ENCODE assay signal across 8 mouse cellular contexts in the genomic region with DNA sequence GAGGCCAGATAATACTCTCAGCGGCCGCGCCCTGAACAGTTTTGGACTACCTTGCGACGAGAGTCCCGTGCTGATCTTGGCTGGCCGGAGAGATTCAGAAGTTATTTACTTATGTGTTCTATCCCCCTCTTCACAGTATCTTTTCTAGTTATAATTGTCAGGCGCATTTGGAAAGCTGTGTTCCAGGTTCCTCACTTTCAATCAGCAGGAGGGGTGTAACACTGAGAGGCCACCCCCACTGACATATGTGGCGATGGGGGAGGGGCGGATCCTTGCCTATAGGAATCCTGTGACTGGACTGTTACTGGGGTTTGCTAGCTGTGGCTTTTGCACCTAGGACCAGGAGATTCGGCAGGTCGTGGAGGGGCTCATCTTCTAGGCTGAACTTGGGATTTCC. TPM values are rescaled to one million over a fixed set of nuclear protein-coding genes. Genes with fewer than 3 reads are reported as not detected.
A peak's percentile ranks its signal among the peaks of the same experiment; 100 is the strongest.
DNase-seq lines count a peak whose midpoint lies in the region; ATAC-seq and TF ChIP-seq lines count a peak whose summit lies in the region.

No protein-coding gene starts in this region.

- H3K36me3 ChIP-seq in kidney, embryonic 14.5 days (ENCODE audit: control insufficient read depth, insufficient read depth, low read length), result no peaks in the 10 kb centered on the region
- H3K36me3 ChIP-seq in forebrain, embryonic 15.5 days, result no peaks in the 10 kb centered on the region
- no peaks in the 10 kb centered on the region for H3K36me3 ChIP-seq in small intestine, adult 2 months (ENCODE audit: control insufficient read depth, insufficient read depth, low read length)

- H3K4me3 ChIP-seq in kidney, embryonic 14.5 days (ENCODE audit: low read length), result peak overlapping the region; percentile 87
- peak overlapping the region; percentile 65 for H3K4me3 ChIP-seq in brown adipose tissue, adult 24 weeks (ENCODE audit: insufficient read depth, low read depth, low read length)
- H3K4me3 ChIP-seq in forebrain, embryonic 15.5 days, result peak overlapping the region; percentile 99
- peak overlapping the region; percentile 89 for H3K4me3 ChIP-seq in small intestine, adult 2 months (ENCODE audit: low read depth, low read length)

- H3K27me3 ChIP-seq in kidney, embryonic 14.5 days (ENCODE audit: control insufficient read depth, insufficient read depth, low read length), result no peaks in the 10 kb centered on the region
- no peaks in the 10 kb centered on the region for H3K27me3 ChIP-seq in forebrain, embryonic 15.5 days
- no peaks in the 10 kb centered on the region for H3K27me3 ChIP-seq in small intestine, adult 2 months (ENCODE audit: control insufficient read depth, insufficient read depth, low read length)

- H3K9ac ChIP-seq in kidney, embryonic 14.5 days (ENCODE audit: low read depth, low read length), result peak overlapping the region; percentile 85
- H3K9ac ChIP-seq in forebrain, embryonic 15.5 days (replicated peaks), result peak overlapping the region; percentile 96

- peak; percentile 2 for ATAC-seq in kidney, embryonic 14.5 days (ENCODE audit: low FRiP score, low TSS enrichment)
- ATAC-seq in forebrain, embryonic 15.5 days (replicated peaks), result peak; percentile 6; the same call in 1 of the 2 replicates

- DNase-seq in kidney, adult 18-20 months, result no peak
- DNase-seq in kidney, postnatal 10 days, result peak; percentile 44
- peak; percentile 32 for DNase-seq in lung, postnatal 10 days
- no peak for DNase-seq in adrenal gland, postnatal 25 days

- under 1% methylated on average over 12 of the region's 12 CpGs for WGBS in kidney, embryonic 14.5 days
- WGBS in forebrain, embryonic 15.5 days, result under 1% methylated on average over 12 of the region's 12 CpGs
- 4% methylated on average over 12 of the region's 12 CpGs for WGBS in small intestine, adult 2 months

- 0 out of 2 replicates have a peak overlapping the region, but pooled peaks have one; percentile 86 for H3K27ac ChIP-seq in kidney, embryonic 14.5 days (ENCODE audit: low read depth, low read length)
- no peak overlapping the region for H3K27ac ChIP-seq in brown adipose tissue, adult 24 weeks (replicated peaks; ENCODE audit: low read depth, low read length)
- peak overlapping the region; percentile 95 for H3K27ac ChIP-seq in forebrain, embryonic 15.5 days (replicated peaks)
- no peak overlapping the region for H3K27ac ChIP-seq in small intestine, adult 2 months (ENCODE audit: insufficient read depth, low read depth, low read length)

- TF ChIP-seq CTCF in small intestine, adult 2 months (IDR thresholded peaks at IDR 0.05; ENCODE audit: extremely low read depth, insufficient read length, insufficient replicate concordance, low read depth, low read length), result no peak

- H3K4me1 ChIP-seq in kidney, embryonic 14.5 days (ENCODE audit: control insufficient read depth, insufficient read depth, low read length), result peaks cover 24% of the 10 kb centered on the region
- H3K4me1 ChIP-seq in brown adipose tissue, adult 24 weeks (ENCODE audit: control insufficient read depth, insufficient read depth, insufficient read length, low read length), result peaks cover 18% of the 10 kb centered on the region
- peaks cover 35% of the 10 kb centered on the region for H3K4me1 ChIP-seq in forebrain, embryonic 15.5 days
- peaks cover 30% of the 10 kb centered on the region for H3K4me1 ChIP-seq in small intestine, adult 2 months (ENCODE audit: control insufficient read depth, insufficient read depth, insufficient read length, low read length)

- H3K9me3 ChIP-seq in kidney, embryonic 14.5 days (ENCODE audit: control insufficient read depth, low read length), result no peaks in the 10 kb centered on the region
- H3K9me3 ChIP-seq in forebrain, embryonic 15.5 days, result peaks cover 4% of the 10 kb centered on the region; the same call in 1 of the 2 replicates

- TF ChIP-seq POLR2A in small intestine, adult 2 months (IDR thresholded peaks at IDR 0.05; ENCODE audit: low read depth, low read length), result no peak

- peak overlapping the region; percentile 95 for H3K4me2 ChIP-seq in kidney, embryonic 14.5 days (replicated peaks; ENCODE audit: low read depth, low read length)
- peak overlapping the region; percentile 83 for H3K4me2 ChIP-seq in forebrain, embryonic 15.5 days (replicated peaks)

RNA-seq across cellular contexts. Expression of a gene that starts 1.1 kb away (rescaled TPM):
- polyA plus RNA-seq in kidney, embryonic 14.5 days (2014; fragmentation: Nextera tagmentation; extraction: Ambion mirVana), result 4.0 and 4.3 TPM in 2 replicates
- 0.54 and 0.71 TPM in 2 replicates for polyA plus RNA-seq in brown adipose tissue, adult 24 weeks (2012; ENCODE audit: insufficient read depth, insufficient read length, missing spikeins)
- polyA plus RNA-seq in forebrain, embryonic 15.5 days (2015; fragmentation: Nextera tagmentation; extraction: Ambion mirVana), result 8.6 and 8.8 TPM in 2 replicates
- polyA plus RNA-seq in small intestine, adult 2 months (2012; rRNA removed), result 1.7 and 1.8 TPM in 2 replicates
- 2.3 and 2.6 TPM in 2 replicates for total RNA-seq in adrenal gland, postnatal 25 days (2021)

RNA-seq across cellular contexts. Expression of a gene that starts 26.1 kb away (rescaled TPM):
- 0.27 and 0.37 TPM in 2 replicates for polyA plus RNA-seq in kidney, embryonic 14.5 days (2014; fragmentation: Nextera tagmentation; extraction: Ambion mirVana)
- polyA plus RNA-seq in brown adipose tissue, adult 24 weeks (2012; ENCODE audit: insufficient read depth, insufficient read length, missing spikeins), result not detected in 2 replicates
- polyA plus RNA-seq in forebrain, embryonic 15.5 days (2015; fragmentation: Nextera tagmentation; extraction: Ambion mirVana), result 1.7 TPM in 2 replicates
- polyA plus RNA-seq in small intestine, adult 2 months (2012; rRNA removed), result 0.04 and 0.15 TPM in 2 replicates
- 0.06 TPM in 1 of 2 replicates, not detected in the other for total RNA-seq in adrenal gland, postnatal 25 days (2021)

RNA-seq across cellular contexts. Expression of a gene that starts 32.0 kb away (rescaled TPM):
- polyA plus RNA-seq in kidney, embryonic 14.5 days (2014; fragmentation: Nextera tagmentation; extraction: Ambion mirVana), result 376 and 405 TPM in 2 replicates
- polyA plus RNA-seq in brown adipose tissue, adult 24 weeks (2012; ENCODE audit: insufficient read depth, insufficient read length, missing spikeins), result 142 and 156 TPM in 2 replicates
- 307 and 318 TPM in 2 replicates for polyA plus RNA-seq in forebrain, embryonic 15.5 days (2015; fragmentation: Nextera tagmentation; extraction: Ambion mirVana)
- polyA plus RNA-seq in small intestine, adult 2 months (2012; rRNA removed), result 24.3 and 62.7 TPM in 2 replicates
- total RNA-seq in adrenal gland, postnatal 25 days (2021), result 194 and 282 TPM in 2 replicates

RNA-seq across cellular contexts. Expression of a gene that starts 41.4 kb away (rescaled TPM):
- 10.2 and 11.1 TPM in 2 replicates for polyA plus RNA-seq in kidney, embryonic 14.5 days (2014; fragmentation: Nextera tagmentation; extraction: Ambion mirVana)
- not detected in 2 replicates for polyA plus RNA-seq in brown adipose tissue, adult 24 weeks (2012; ENCODE audit: insufficient read depth, insufficient read length, missing spikeins)
- 23.6 and 24.0 TPM in 2 replicates for polyA plus RNA-seq in forebrain, embryonic 15.5 days (2015; fragmentation: Nextera tagmentation; extraction: Ambion mirVana)
- 9.3 and 10.6 TPM in 2 replicates for polyA plus RNA-seq in small intestine, adult 2 months (2012; rRNA removed)
- total RNA-seq in adrenal gland, postnatal 25 days (2021), result 13.8 and 19.9 TPM in 2 replicates

Comparison
In these comparisons a context has a peak if more than half of its experiments do, and no peak if none do; other contexts are left out.
1. DNase-seq: peak in kidney, postnatal 10 days (single experiment) and lung, postnatal 10 days (single experiment); none in kidney, adult 18-20 months (single experiment) and adrenal gland, postnatal 25 days (single experiment).
2. H3K27ac ChIP-seq: peak in kidney, embryonic 14.5 days (single experiment) and forebrain, embryonic 15.5 days (single experiment); none in brown adipose tissue, adult 24 weeks (single experiment) and small intestine, adult 2 months (single experiment).
3. Peak in every context shown above with its lines, with median percentiles within 50 percentile points of each other: H3K4me3 ChIP-seq.